Mouse (Mus musculus) small intestine, adult 2 months (tissue): Measurements from ENCODE around the gene Fbxo47.

Source experiments
- CTCF ChIP-seq: fragments of 200-500 bp; IDR thresholded peaks from 2 replicates; pipeline ENCODE4 v1.5.1; 2012; ENCODE audit warnings: low read depth, mild to moderate bottlenecking, control low read depth, inconsistent platforms, low read length, moderate library complexity, mixed read lengths; ENCODE audit not compliant: insufficient replicate concordance, insufficient read length; ENCODE audit errors: extremely low read depth
- POLR2A ChIP-seq: fragments of 200-500 bp; IDR thresholded peaks from 2 replicates; pipeline ENCODE4 v1.6.1; 2012; ENCODE audit warnings: low read depth, mild to moderate bottlenecking, control low read depth, inconsistent platforms, low read length, moderate library complexity

GRCm38 (mm10) chr11:97885296-97885915 is 1.5 kb upstream of the Fbxo47 start:
- TF ChIP-seq POLR2A (no peak), CTCF (no peak)
